Mouse (Mus musculus) megakaryocyte, embryonic 14.5 days (primary cell): ENCODE results near the gene Cdc16.

Source experiments
- FLI1 ChIP-seq: IDR thresholded peaks from 2 replicates; pipeline ENCODE4 v1.6.1; 2012; ENCODE audit warnings: low read length, inconsistent platforms, mixed read lengths
- GATA1 ChIP-seq: IDR thresholded peaks from 3 replicates; pipeline ENCODE4 v1.6.1; 2012; ENCODE audit warnings: mixed read lengths, low read length, inconsistent platforms, borderline replicate concordance

DNA sequence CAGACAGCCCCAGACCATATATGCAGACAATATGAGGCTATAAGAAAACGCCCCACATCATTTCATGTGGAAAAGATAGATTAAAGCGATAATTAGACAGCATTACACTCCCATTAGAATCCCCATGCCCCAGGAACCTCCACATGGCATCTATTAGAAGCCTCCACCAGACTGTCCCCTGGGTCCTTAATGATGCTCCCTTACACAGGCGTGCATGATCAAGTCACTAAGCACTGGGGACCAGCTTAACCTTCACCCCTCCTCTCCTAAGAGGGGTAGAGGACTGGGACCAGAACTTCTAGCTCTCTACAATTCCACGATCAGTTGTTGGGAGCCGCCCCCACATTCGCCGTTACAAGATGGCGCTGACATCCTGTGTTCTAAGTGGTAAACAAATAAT is 38.5 kb upstream of the Cdc16 start:
- TF ChIP-seq FLI1: no peak
- no peak for TF ChIP-seq GATA1
